Mouse (Mus musculus): ENCODE data around the gene Tox3. TPM values are rescaled to one million over a fixed set of nuclear protein-coding genes. Genes with fewer than 3 reads are reported as not detected.

Gene Tox3
- total and polyA plus RNA-seq, 3 experiments = not detected

- Histone ChIP-seq H3K4me1 (ENCODE audit: insufficient read depth, low read depth, low read length) (no peaks in the 10 kb centered on the region), H3K4me3 (ENCODE audit: low read depth, low read length) (no peak overlapping the region), H3K9me3 (replicated peaks) (peaks cover 31% of the 10 kb centered on the region), H3K36me3 (replicated peaks) (no peaks in the 10 kb centered on the region), H3K27me3 (ENCODE audit: insufficient read depth, low read length) (no peaks in the 10 kb centered on the region)
- DNase-seq (ENCODE audit: low spot score) (no peak), ATAC-seq (ENCODE audit: extremely low read depth, insufficient number of reproducible peaks, low FRiP score, poor library complexity, severe bottlenecking) (no peak)
- TF ChIP-seq GATA1 (IDR thresholded peaks at IDR 0.05; ENCODE audit: borderline replicate concordance, low read length) (no peak), CTCF (IDR thresholded peaks at IDR 0.05; ENCODE audit: low read depth, low read length) (no peak), TAL1 (conservative IDR thresholded peaks at IDR 0.05; ENCODE audit: low read depth, low read length) (no peak), GATA2 (IDR thresholded peaks at IDR 0.05; ENCODE audit: borderline replicate concordance, low read depth, low read length) (no peak), POLR2AphosphoS5 (IDR thresholded peaks at IDR 0.05; ENCODE audit: insufficient replicate concordance, low read depth, low read length) (no peak)
These were observed 75.0 kb downstream of the Tox3 start for GRCm38 (mm10) chr8:90273182-90273581.

GRCm38 (mm10) chr8:90271920-90272319, 76.2 kb downstream of the Tox3 start:
- Histone ChIP-seq H3K4me3 (ENCODE audit: low read depth, low read length) (no peak overlapping the region), H3K4me1 (ENCODE audit: insufficient read depth, low read depth, low read length) (no peaks in the 10 kb centered on the region), H3K27me3 (ENCODE audit: insufficient read depth, low read length) (no peaks in the 10 kb centered on the region), H3K36me3 (replicated peaks) (no peaks in the 10 kb centered on the region), H3K9me3 (replicated peaks) (peaks cover 22% of the 10 kb centered on the region)
- TF ChIP-seq POLR2AphosphoS5 (IDR thresholded peaks at IDR 0.05; ENCODE audit: insufficient replicate concordance, low read depth, low read length) (no peak), TAL1 (conservative IDR thresholded peaks at IDR 0.05; ENCODE audit: low read depth, low read length) (no peak), GATA2 (IDR thresholded peaks at IDR 0.05; ENCODE audit: borderline replicate concordance, low read depth, low read length) (no peak), GATA1 (IDR thresholded peaks at IDR 0.05; ENCODE audit: borderline replicate concordance, low read length) (no peak), CTCF (IDR thresholded peaks at IDR 0.05; ENCODE audit: low read depth, low read length) (no peak)
- no peak for ATAC-seq (ENCODE audit: extremely low read depth, insufficient number of reproducible peaks, low FRiP score, poor library complexity, severe bottlenecking)
- no peak for DNase-seq (ENCODE audit: low spot score)

- no peaks in the 10 kb centered on the region for H3K36me3 ChIP-seq (replicated peaks)
- peaks cover 21% of the 10 kb centered on the region for H3K9me3 ChIP-seq (replicated peaks)
- no peak for ATAC-seq (ENCODE audit: extremely low read depth, insufficient number of reproducible peaks, low FRiP score, poor library complexity, severe bottlenecking)
- DNase-seq (ENCODE audit: low spot score) = no peak
- no peak for TF ChIP-seq TAL1 (conservative IDR thresholded peaks at IDR 0.05; ENCODE audit: low read depth, low read length)
- no peak for TF ChIP-seq GATA2 (IDR thresholded peaks at IDR 0.05; ENCODE audit: borderline replicate concordance, low read depth, low read length)
- no peak for TF ChIP-seq GATA1 (IDR thresholded peaks at IDR 0.05; ENCODE audit: borderline replicate concordance, low read length)
- no peak for TF ChIP-seq CTCF (IDR thresholded peaks at IDR 0.05; ENCODE audit: low read depth, low read length)
- no peak overlapping the region for H3K4me3 ChIP-seq (ENCODE audit: low read depth, low read length)
- H3K4me1 ChIP-seq (ENCODE audit: insufficient read depth, low read depth, low read length) = no peaks in the 10 kb centered on the region
- no peaks in the 10 kb centered on the region for H3K27me3 ChIP-seq (ENCODE audit: insufficient read depth, low read length)
These were observed 80.4 kb downstream of the Tox3 start for GRCm38 (mm10) chr8:90267698-90268256.

- no peaks in the 10 kb centered on the region for H3K36me3 ChIP-seq (replicated peaks)
- no peak overlapping the region for H3K4me3 ChIP-seq (ENCODE audit: low read depth, low read length)
- DNase-seq (ENCODE audit: low spot score) (no peak), ATAC-seq (ENCODE audit: extremely low read depth, insufficient number of reproducible peaks, low FRiP score, poor library complexity, severe bottlenecking) (no peak)
- H3K9me3 ChIP-seq (replicated peaks) = peaks cover 23% of the 10 kb centered on the region
- no peaks in the 10 kb centered on the region for H3K27me3 ChIP-seq (ENCODE audit: insufficient read depth, low read length)
- H3K4me1 ChIP-seq (ENCODE audit: insufficient read depth, low read depth, low read length) = no peaks in the 10 kb centered on the region
- no peak for TF ChIP-seq GATA2 (IDR thresholded peaks at IDR 0.05; ENCODE audit: borderline replicate concordance, low read depth, low read length)
- no peak for TF ChIP-seq POLR2AphosphoS5 (IDR thresholded peaks at IDR 0.05; ENCODE audit: insufficient replicate concordance, low read depth, low read length)
- TF ChIP-seq CTCF (IDR thresholded peaks at IDR 0.05; ENCODE audit: low read depth, low read length) = no peak
- TF ChIP-seq TAL1 (conservative IDR thresholded peaks at IDR 0.05; ENCODE audit: low read depth, low read length) = no peak
- no peak for TF ChIP-seq GATA1 (IDR thresholded peaks at IDR 0.05; ENCODE audit: borderline replicate concordance, low read length)
These were observed 81.2 kb downstream of the Tox3 start for GRCm38 (mm10) chr8:90266986-90267385.

GRCm38 (mm10) chr8:90266239-90266638, 81.9 kb downstream of the Tox3 start:
- H3K36me3 ChIP-seq (replicated peaks) = no peaks in the 10 kb centered on the region
- DNase-seq (ENCODE audit: low spot score) (no peak), ATAC-seq (ENCODE audit: extremely low read depth, insufficient number of reproducible peaks, low FRiP score, poor library complexity, severe bottlenecking) (no peak)
- H3K9me3 ChIP-seq (replicated peaks) = peaks cover 23% of the 10 kb centered on the region
- no peaks in the 10 kb centered on the region for H3K27me3 ChIP-seq (ENCODE audit: insufficient read depth, low read length)
- no peaks in the 10 kb centered on the region for H3K4me1 ChIP-seq (ENCODE audit: insufficient read depth, low read depth, low read length)
- H3K4me3 ChIP-seq (ENCODE audit: low read depth, low read length) = no peak overlapping the region
- TF ChIP-seq GATA2 (IDR thresholded peaks at IDR 0.05; ENCODE audit: borderline replicate concordance, low read depth, low read length) (no peak), TAL1 (conservative IDR thresholded peaks at IDR 0.05; ENCODE audit: low read depth, low read length) (no peak), CTCF (IDR thresholded peaks at IDR 0.05; ENCODE audit: low read depth, low read length) (no peak), POLR2AphosphoS5 (IDR thresholded peaks at IDR 0.05; ENCODE audit: insufficient replicate concordance, low read depth, low read length) (no peak), GATA1 (IDR thresholded peaks at IDR 0.05; ENCODE audit: borderline replicate concordance, low read length) (no peak)

- peaks cover 27% of the 10 kb centered on the region for H3K9me3 ChIP-seq (replicated peaks)
- TF ChIP-seq CTCF (IDR thresholded peaks at IDR 0.05; ENCODE audit: low read depth, low read length) (no peak), POLR2AphosphoS5 (IDR thresholded peaks at IDR 0.05; ENCODE audit: insufficient replicate concordance, low read depth, low read length) (no peak), GATA1 (IDR thresholded peaks at IDR 0.05; ENCODE audit: borderline replicate concordance, low read length) (no peak), GATA2 (IDR thresholded peaks at IDR 0.05; ENCODE audit: borderline replicate concordance, low read depth, low read length) (no peak), TAL1 (conservative IDR thresholded peaks at IDR 0.05; ENCODE audit: low read depth, low read length) (no peak)
- no peak for ATAC-seq (ENCODE audit: extremely low read depth, insufficient number of reproducible peaks, low FRiP score, poor library complexity, severe bottlenecking)
- H3K36me3 ChIP-seq (replicated peaks) = no peaks in the 10 kb centered on the region
- DNase-seq (ENCODE audit: low spot score) = no peak
- no peaks in the 10 kb centered on the region for H3K27me3 ChIP-seq (ENCODE audit: insufficient read depth, low read length)
- H3K4me1 ChIP-seq (ENCODE audit: insufficient read depth, low read depth, low read length) = no peaks in the 10 kb centered on the region
- H3K4me3 ChIP-seq (ENCODE audit: low read depth, low read length) = no peak overlapping the region
These were observed 93.8 kb downstream of the Tox3 start for GRCm38 (mm10) chr8:90254158-90254867.
